Mouse (Mus musculus): ENCODE data around the gene Stx11.

- TF ChIP-seq CTCF (IDR thresholded peaks at IDR 0.05; ENCODE audit: low read depth, low read length) = no peak
- TF ChIP-seq TAL1 (conservative IDR thresholded peaks at IDR 0.05; ENCODE audit: low read depth, low read length) = no peak
- no peak for TF ChIP-seq POLR2AphosphoS5 (IDR thresholded peaks at IDR 0.05; ENCODE audit: insufficient replicate concordance, low read depth, low read length)
Observed at GRCm38 (mm10) chr10:12930351-12930905, 33.7 kb downstream of the Stx11 start.

All from G1E (cell line).